Mouse (Mus musculus) cerebellum, adult 2 months (tissue): ENCODE results near the gene Kbtbd6.

Source experiments
- CTCF ChIP-seq: fragments of 200-500 bp; IDR thresholded peaks from 2 replicates; pipeline ENCODE4 v1.5.1; 2011; ENCODE audit warnings: low read depth, mild to moderate bottlenecking, control low read depth, low read length, moderate library complexity, borderline replicate concordance; ENCODE audit not compliant: insufficient read depth
- POLR2A ChIP-seq: fragments of 200-500 bp; IDR thresholded peaks from 2 replicates; pipeline ENCODE4 v1.6.1; 2011; ENCODE audit warnings: low read length, control low read depth, borderline replicate concordance; ENCODE audit not compliant: insufficient read depth

GRCm38 (mm10) chr14:79486617-79486992 lies 35.0 kb downstream of the Kbtbd6 start:
- no peak for TF ChIP-seq POLR2A
- TF ChIP-seq CTCF = no peak
